Mouse (Mus musculus) CH12.LX (cell line): ENCODE results near the gene Eml6. TPM values are rescaled to one million over a fixed set of nuclear protein-coding genes. Genes with fewer than 3 reads are reported as not detected.

Experiments used
- DNase-seq: peaks from one replicate; pipeline ENCODE4 v3.0.0-alpha.2; 2013; ENCODE audit errors: extremely low read depth
- H3K27ac ChIP-seq: 2 replicates; pipeline ENCODE4 v1.5.1; 2012; ENCODE audit warnings: low read depth, mild to moderate bottlenecking, control low read depth, moderate library complexity; ENCODE audit not compliant: insufficient read depth
- H3K27me3 ChIP-seq: replicated peaks from 2 replicates; pipeline ENCODE3; 2012; ENCODE audit warnings: inconsistent platforms
- H3K36me3 ChIP-seq, 2 experiments: replicated peaks in 1 of 2; 2 replicates each; pipeline versions ENCODE3 to v1.6.1; 2012; ENCODE audit warnings: inconsistent platforms in 1 of 2, low read length in 1 of 2, mild to moderate bottlenecking in 1 of 2, mixed read lengths in 1 of 2, moderate library complexity in 1 of 2; ENCODE audit not compliant: control insufficient read depth in 1 of 2, insufficient read depth in 1 of 2
- H3K4me1 ChIP-seq, 2 experiments: 2 replicates each; pipeline ENCODE4 v1.6.1; 2012; ENCODE audit warnings: inconsistent platforms in 1 of 2, moderate library complexity in 1 of 2; ENCODE audit not compliant: insufficient read depth in 2 of 2, control insufficient read depth in 1 of 2
- H3K4me2 ChIP-seq: 2 replicates; pipeline ENCODE4 v1.6.1; 2012; ENCODE audit warnings: low read depth, mild to moderate bottlenecking, control low read depth; ENCODE audit not compliant: poor library complexity, insufficient read depth, severe bottlenecking
- H3K4me3 ChIP-seq, 3 experiments: fragments of 150-350 bp in 1 of 3; sonication (generic) in 1 of 3; replicated peaks in 1 of 3; 2 replicates each; pipeline versions ENCODE3 to v1.5.1; 2011 to 2012; ENCODE audit warnings: low read depth in 2 of 3, low read length in 2 of 3, mild to moderate bottlenecking in 2 of 3, moderate library complexity in 2 of 3, control low read depth in 1 of 3, improper control_type of control experiment in 1 of 3, inconsistent platforms in 1 of 3, mixed read lengths in 1 of 3; ENCODE audit not compliant: poor library complexity in 1 of 3
- H3K79me2 ChIP-seq: replicated peaks from 2 replicates; pipeline ENCODE4 v1.6.1; 2012; ENCODE audit warnings: mild to moderate bottlenecking, moderate library complexity; ENCODE audit not compliant: control insufficient read depth, poor library complexity, insufficient read depth, severe bottlenecking; ENCODE audit errors: extremely low read depth
- H3K9ac ChIP-seq: 2 replicates; pipeline ENCODE4 v1.6.1; 2012; ENCODE audit warnings: low read depth, mild to moderate bottlenecking, control low read depth, moderate library complexity; ENCODE audit not compliant: insufficient read depth
- H3K9me3 ChIP-seq: replicated peaks from 2 replicates; pipeline ENCODE3; 2012; ENCODE audit warnings: low read length, inconsistent platforms, mixed read lengths
- BHLHE40 ChIP-seq: IDR thresholded peaks from 2 replicates; pipeline ENCODE4 v1.6.1; 2011; ENCODE audit warnings: mild to moderate bottlenecking, low read depth, low read length, improper control_type of control experiment
- CHD2 ChIP-seq: IDR thresholded peaks from 2 replicates; pipeline ENCODE4 v1.6.1; 2011; ENCODE audit warnings: low read length, improper control_type of control experiment
- CTCF ChIP-seq, 2 experiments: IDR thresholded peaks in 1 of 2; conservative IDR thresholded peaks in 1 of 2; 2 replicates each; pipeline ENCODE4 v1.5.1; 2011 to 2012; ENCODE audit warnings: low read depth in 2 of 2, low read length in 2 of 2, improper control_type of control experiment in 1 of 2, inconsistent platforms in 1 of 2, mild to moderate bottlenecking in 1 of 2, moderate library complexity in 1 of 2
- EP300 ChIP-seq: IDR thresholded peaks from 2 replicates; pipeline ENCODE4 v1.6.1; 2011; ENCODE audit warnings: low read length, improper control_type of control experiment
- ETS1 ChIP-seq: conservative IDR thresholded peaks from 2 replicates; pipeline ENCODE4 v1.6.1; 2012; ENCODE audit warnings: low read depth, mild to moderate bottlenecking, inconsistent platforms, low read length, improper control_type of control experiment, moderate library complexity
- GABPA ChIP-seq: IDR thresholded peaks from 2 replicates; pipeline ENCODE4 v1.6.1; 2012; ENCODE audit warnings: low read depth, low read length, improper control_type of control experiment, inconsistent platforms; ENCODE audit not compliant: insufficient replicate concordance
- JUND ChIP-seq: conservative IDR thresholded peaks from 2 replicates; pipeline ENCODE4 v1.6.1; 2011; ENCODE audit warnings: low read depth, low read length, improper control_type of control experiment
- MAFK ChIP-seq: IDR thresholded peaks from 2 replicates; pipeline ENCODE4 v1.6.1; 2011; ENCODE audit warnings: low read length, improper control_type of control experiment; ENCODE audit not compliant: insufficient replicate concordance
- MAX ChIP-seq: IDR thresholded peaks from 2 replicates; pipeline ENCODE4 v1.6.1; 2011; ENCODE audit warnings: low read length, improper control_type of control experiment
- MYC ChIP-seq: IDR thresholded peaks from 2 replicates; pipeline ENCODE4 v1.6.1; 2011; ENCODE audit warnings: low read depth, mild to moderate bottlenecking, improper control_type of control experiment, low read length
- RAD21 ChIP-seq: IDR thresholded peaks from 2 replicates; pipeline ENCODE4 v1.6.1; 2011; ENCODE audit warnings: low read depth, mild to moderate bottlenecking, low read length, improper control_type of control experiment, moderate library complexity
- RCOR1 ChIP-seq: conservative IDR thresholded peaks from 2 replicates; pipeline ENCODE4 v1.6.1; 2012; ENCODE audit warnings: low read depth, mild to moderate bottlenecking, inconsistent platforms, low read length, improper control_type of control experiment
- SIN3A ChIP-seq: IDR thresholded peaks from 2 replicates; pipeline ENCODE4 v1.6.1; 2012; ENCODE audit warnings: low read length, improper control_type of control experiment, inconsistent platforms
- SMC3 ChIP-seq: IDR thresholded peaks from 2 replicates; pipeline ENCODE4 v1.6.1; 2011; ENCODE audit warnings: low read depth, low read length, improper control_type of control experiment
- UBTF ChIP-seq: IDR thresholded peaks from 2 replicates; pipeline ENCODE4 v1.6.1; 2012; ENCODE audit warnings: low read depth, mild to moderate bottlenecking, inconsistent platforms, low read length, improper control_type of control experiment, moderate library complexity
- ZNF384 ChIP-seq: IDR thresholded peaks from 2 replicates; pipeline ENCODE4 v1.6.1; 2012; ENCODE audit warnings: low read depth, low read length, improper control_type of control experiment, inconsistent platforms
- dilution Hi-C: fragments of 300-500 bp; cut with MboI; formaldehyde crosslinking; loops from 2 replicates; pipeline ENCODE4 v1.14.3; 2020; ENCODE audit warnings: low sequenced_read_pairs; ENCODE audit not compliant: extremely low pct_unique_long_range_greater_than_20kb, extremely low pct_ligation_motif_present
- in situ Hi-C: fragments of 300-500 bp; cut with MboI; formaldehyde crosslinking; loops from 3 replicates; pipeline ENCODE4 v1.14.3; 2019; ENCODE audit warnings: low sequenced_read_pairs, low pct_ligation_motif_present, low pct_unique_long_range_greater_than_20kb, mixed read lengths
- polyA plus RNA-seq: library from polyadenylated mRNA; unstranded; fragments of >175 nt; gene quantifications from 2 replicates; pipeline ENCODE4 v1.2.1, GENCODE M21; 2012; ENCODE audit warnings: low read depth; ENCODE audit not compliant: insufficient read length
- total RNA-seq, 2 experiments: library from RNA; depleted of rRNA; stranded (reverse); fragments of 300-350 nt in 1 of 2; fragments of >200 nt in 1 of 2; gene quantifications; 2 replicates each; pipeline ENCODE4 v1.2.3; 2012 to 2014

Gene Eml6
- total and polyA plus RNA-seq, 3 experiments: 3.1 to 3.7 (median 3.2) TPM

DNA sequence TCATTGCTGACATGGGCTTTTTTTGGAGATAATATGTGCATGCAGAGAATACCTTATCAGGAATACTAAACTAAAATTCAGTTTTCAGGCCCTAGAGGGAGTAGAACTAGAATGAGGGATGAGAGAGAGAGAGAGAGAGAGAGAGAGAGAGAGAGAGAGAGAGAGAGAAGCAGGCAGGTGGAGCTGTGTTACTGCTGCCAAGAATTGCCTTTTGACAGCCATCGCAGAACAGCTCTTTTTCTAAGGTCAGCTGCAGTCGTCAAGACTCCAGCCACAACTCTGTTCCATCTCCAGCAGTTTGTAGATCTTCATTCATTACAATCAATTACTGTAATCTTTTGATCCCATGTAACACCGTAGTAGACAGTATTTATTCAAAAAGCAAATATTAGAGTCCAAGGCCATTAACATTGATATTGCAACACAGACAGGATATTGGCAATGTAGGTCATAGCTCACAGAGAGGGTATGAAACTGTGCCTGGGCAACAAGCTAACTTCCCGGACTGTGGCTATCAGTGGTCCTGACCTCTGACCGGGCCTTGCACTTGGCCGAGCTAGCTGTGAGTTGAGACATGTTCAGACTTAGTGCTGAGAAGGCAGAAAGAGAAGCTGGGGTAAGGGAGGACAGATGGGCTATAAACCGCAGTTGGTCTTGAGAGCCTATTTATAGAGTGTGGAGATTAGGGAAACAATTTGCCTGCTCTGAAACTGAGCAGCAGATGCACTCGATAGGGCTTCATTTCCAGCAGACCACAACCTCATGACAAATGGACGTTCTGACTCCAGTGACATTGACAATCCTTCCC lies 217.5 kb downstream of the Eml6 start (continued):
- peak; percentile 57; the same call in 1 of the 2 replicates for TF ChIP-seq BHLHE40
- TF ChIP-seq CHD2: peak; percentile 41; the same call in 1 of the 2 replicates
- peak; percentile 33; the same call in 1 of the 2 replicates for TF ChIP-seq MYC
- TF ChIP-seq RCOR1: 0 out of 2 replicates have a peak, but pooled peaks have one; percentile 38
- peak; percentile 88 for TF ChIP-seq MAFK
- TF ChIP-seq CTCF (conservative IDR thresholded peaks at IDR 0.05 in 1 of 2, IDR thresholded peaks at IDR 0.05 in 1 of 2; ENCODE audit: low read depth in 2 of 2, low read length in 2 of 2): no peak
- peak; percentile 87 for TF ChIP-seq ETS1
- TF ChIP-seq SMC3: peak; percentile 10; the same call in 1 of the 2 replicates
- TF ChIP-seq MAX: no peak
- no peak for TF ChIP-seq UBTF
- TF ChIP-seq SIN3A: no peak
- peak; percentile 6; the same call in 1 of the 2 replicates for TF ChIP-seq ZNF384

GRCm38 (mm10) chr11:29807325-29807724 lies 218.5 kb downstream of the Eml6 start:
- Histone ChIP-seq H3K79me2 (no peaks in the 10 kb centered on the region), H3K27me3 (no peaks in the 10 kb centered on the region), H3K4me3 (peak overlapping the region in 1 of 3 experiments; percentile 5), H3K27ac (no peak overlapping the region), H3K9ac (no peak overlapping the region), H3K9me3 (no peaks in the 10 kb centered on the region), H3K4me1 (peaks cover 13 to 62% of the 10 kb centered on the region in 2 experiments), H3K36me3 (no peaks in the 10 kb centered on the region), H3K4me2 (no peak overlapping the region)
- peak; percentile 55 for DNase-seq
- in situ Hi-C loops: no loop called here
- TF ChIP-seq JUND (no peak), BHLHE40 (peak; percentile 54), GABPA (no peak), EP300 (peak; percentile 35; the same call in 1 of the 2 replicates), RAD21 (no peak), MYC (no peak), CHD2 (0 out of 2 replicates have a peak, but pooled peaks have one; percentile 35), ETS1 (peak; percentile 74)
- dilution Hi-C loops: no loop called here
